20 mouse cellular contexts compared by ENCODE assay signal in the genomic region with DNA sequence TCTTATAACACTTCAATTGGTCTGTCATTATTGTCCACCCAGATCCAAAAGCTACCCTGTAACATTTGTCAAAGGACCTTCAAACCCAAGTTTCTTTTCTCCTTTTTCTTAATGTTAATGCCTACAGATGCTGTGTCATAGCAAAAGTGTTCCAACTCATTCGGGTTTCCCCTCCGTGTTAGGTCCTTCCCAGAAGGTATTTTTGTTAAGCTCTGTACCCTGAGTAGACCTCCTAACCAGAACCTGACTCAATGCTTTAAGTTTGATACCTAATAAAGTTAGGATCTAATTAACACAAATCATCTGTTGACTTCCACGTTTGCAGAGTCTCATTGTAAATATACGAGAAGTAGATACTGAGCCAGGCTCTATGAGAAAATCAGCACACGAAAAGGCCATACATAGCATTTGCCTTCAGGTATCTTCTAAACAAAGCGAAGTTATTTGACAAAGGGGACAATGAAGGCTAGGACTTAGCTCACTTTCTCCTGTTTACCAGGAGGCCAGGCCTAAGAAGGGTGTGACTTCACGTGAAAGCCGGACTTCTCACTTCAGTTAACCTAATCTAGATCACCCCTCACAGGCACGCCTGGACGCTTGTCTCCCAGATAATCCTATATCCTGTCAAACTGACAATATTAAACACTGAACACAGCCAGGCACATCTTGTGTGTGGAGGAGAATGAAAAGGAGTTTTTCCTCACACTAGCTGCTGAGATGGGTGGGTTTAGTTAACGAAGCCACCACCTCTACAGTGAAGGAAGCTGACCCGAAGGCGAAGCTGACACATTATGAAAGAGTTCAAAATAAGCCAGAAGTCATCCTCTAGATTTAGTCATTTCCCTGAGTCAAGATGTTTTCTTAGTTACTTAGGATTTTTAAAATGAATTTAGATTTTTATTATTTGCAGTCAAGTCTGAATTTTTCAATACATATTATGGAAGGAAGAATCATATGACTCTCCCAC. TPM values are rescaled to one million over a fixed set of nuclear protein-coding genes. Genes with fewer than 3 reads are reported as not detected.
DNase-seq lines count a peak whose midpoint lies in the region; ATAC-seq lines count a peak whose summit lies in the region.
"Had no signal": no experiment of that assay in that cellular context is flagged by ENCODE, and none has a peak within 500 bp of the region (broad histone marks: within the 10 kb centered on the region; RNA-seq: fewer than 3 reads in every experiment).

No protein-coding gene starts in this region.

- ATAC-seq in liver, embryonic 12.5 days = peak; percentile 84
- ATAC-seq in midbrain, embryonic 13.5 days = no peak

- 30% methylated on average over 13 of the region's 13 CpGs for WGBS in liver, embryonic 12.5 days (ENCODE audit: insufficient replicate concordance)
- 77% methylated on average over 13 of the region's 13 CpGs for WGBS in midbrain, embryonic 13.5 days

- no peaks in the 10 kb centered on the region for H3K9me3 ChIP-seq in liver, embryonic 12.5 days (replicated peaks)
- H3K9me3 ChIP-seq in midbrain, embryonic 13.5 days = no peaks in the 10 kb centered on the region
- H3K9me3 ChIP-seq: hindbrain, embryonic 13.5 days; midbrain, embryonic 15.5 days had no signal

- H3K36me3 ChIP-seq in liver, embryonic 12.5 days = no peaks in the 10 kb centered on the region
- no peaks in the 10 kb centered on the region for H3K36me3 ChIP-seq in midbrain, embryonic 13.5 days
- H3K36me3 ChIP-seq: hindbrain, embryonic 13.5 days; midbrain, embryonic 15.5 days had no signal

- H3K4me1 ChIP-seq in liver, embryonic 12.5 days = peaks cover 51% of the 10 kb centered on the region
- H3K4me1 ChIP-seq in midbrain, embryonic 13.5 days (replicated peaks) = peaks cover 8% of the 10 kb centered on the region

- peak overlapping the region; percentile 75 for H3K4me2 ChIP-seq in liver, embryonic 12.5 days
- no peak overlapping the region for H3K4me2 ChIP-seq in midbrain, embryonic 13.5 days (replicated peaks)

- H3K9ac ChIP-seq in liver, embryonic 12.5 days = peak overlapping the region; percentile 99
- H3K9ac ChIP-seq in midbrain, embryonic 13.5 days (replicated peaks) = no peak overlapping the region

- no peaks in the 10 kb centered on the region for H3K27me3 ChIP-seq in liver, embryonic 12.5 days (replicated peaks)
- H3K27me3 ChIP-seq in midbrain, embryonic 13.5 days = no peaks in the 10 kb centered on the region
- H3K27me3 ChIP-seq: hindbrain, embryonic 13.5 days; midbrain, embryonic 15.5 days had no signal

- H3K27ac ChIP-seq in liver, embryonic 12.5 days = peak overlapping the region; percentile 95
- H3K27ac ChIP-seq in midbrain, embryonic 13.5 days = no peak overlapping the region
- H3K27ac ChIP-seq: hindbrain, embryonic 13.5 days; macrophage; midbrain, embryonic 15.5 days had no signal

- H3K4me3 ChIP-seq in liver, embryonic 12.5 days = no peak overlapping the region; the same call in 1 of the 2 replicates
- H3K4me3 ChIP-seq in midbrain, embryonic 13.5 days (replicated peaks) = no peak overlapping the region

- peak; percentile 29 for DNase-seq in cerebellum, adult 9-10 months
- DNase-seq in cerebellum, postnatal 36 days = no peak
- peak; percentile 71 for DNase-seq in c-Kit-negative CD71-positive TER-119-positive erythroid progenitor cells, embryonic 14.5 days (ENCODE audit: low read depth, low spot score)
- DNase-seq in spleen, postnatal 14 days (ENCODE audit: low spot score in 2 of 2) = peak; percentile 19 to 27
- no peak for DNase-seq in left cerebral cortex, adult 9 months (ENCODE audit: low spot score in 2 of 2)
- DNase-seq in right cerebral cortex, postnatal 4 days = no peak
- DNase-seq: adrenal gland, postnatal 36 days; cerebellum, adult 11 months; gastrocnemius, postnatal 10 days; heart, postnatal 10 days; kidney, postnatal 14 days; left cerebral cortex, postnatal 4 days; lung, adult 2 months; right cerebral cortex, postnatal 14 days; thymus, postnatal 4 days had no signal

RNA-seq across cellular contexts. Expression of a gene that starts 1.1 kb away (rescaled TPM):
- 55.7 and 55.8 TPM in 2 replicates for polyA plus RNA-seq in liver, embryonic 12.5 days (2016; fragmentation: Nextera tagmentation; extraction: Ambion mirVana)
- polyA plus RNA-seq in midbrain, embryonic 13.5 days (2015; fragmentation: Nextera tagmentation; extraction: Ambion mirVana) = 22.9 and 25.2 TPM in 2 replicates

Comparison
In these comparisons a context has a peak if more than half of its experiments do, and no peak if none do; other contexts are left out.
1. DNase-seq: peak in cerebellum, adult 9-10 months (single experiment), c-Kit-negative CD71-positive TER-119-positive erythroid progenitor cells, embryonic 14.5 days (single experiment) and spleen, postnatal 14 days (2 of 2); none in cerebellum, postnatal 36 days (0 of 2), left cerebral cortex, adult 9 months (0 of 2) and right cerebral cortex, postnatal 4 days (single experiment).